Mouse (Mus musculus): Measurements from ENCODE around the gene Med1.

GRCm38 (mm10) chr11:98205463-98205862, 12.4 kb upstream of the Med1 start:
- TF ChIP-seq POLR2A (IDR thresholded peaks at IDR 0.05; ENCODE audit: insufficient read depth, low read depth, low read length), result no peak
- TF ChIP-seq CTCF (IDR thresholded peaks at IDR 0.05; ENCODE audit: insufficient read depth, low read depth, low read length), result no peak
